Mouse (Mus musculus): ENCODE results near the gene H2-T22. TPM values are rescaled to one million over a fixed set of nuclear protein-coding genes. Genes with fewer than 3 reads are reported as not detected.
"Not testable (repeated sequence)": the region's sequence is repeated elsewhere in the genome, so short reads cannot be mapped to it uniquely, and the experiment has no call there.

Gene H2-T22
- polyA plus RNA-seq, 1 experiment from 2014 or later: 6.2 TPM

- 92% methylated on average over 5 of the region's 5 CpGs for WGBS
- ATAC-seq (no peak), DNase-seq (ENCODE audit: low spot score) (no peak)
- Histone ChIP-seq H3K27ac (ENCODE audit: low read depth, low read length) (no peak overlapping the region), H3K4me1 (ENCODE audit: control insufficient read depth, insufficient read depth, low read length) (no peaks in the 10 kb centered on the region), H3K9me3 (replicated peaks; ENCODE audit: control insufficient read depth, low read length) (no peaks in the 10 kb centered on the region), H3K4me2 (ENCODE audit: low read length) (no peak overlapping the region), H3K4me3 (ENCODE audit: low read depth, low read length) (no peak overlapping the region), H3K36me3 (ENCODE audit: control insufficient read depth, insufficient read depth, low read length) (peaks cover 12% of the 10 kb centered on the region), H3K27me3 (replicated peaks; ENCODE audit: control insufficient read depth, insufficient read depth, low read length) (no peaks in the 10 kb centered on the region), H3K9ac (ENCODE audit: low read length) (no peak overlapping the region)
Measured at GRCm38 (mm10) chr17:36014977-36015376, 27.6 kb downstream of the H2-T22 start.

DNA sequence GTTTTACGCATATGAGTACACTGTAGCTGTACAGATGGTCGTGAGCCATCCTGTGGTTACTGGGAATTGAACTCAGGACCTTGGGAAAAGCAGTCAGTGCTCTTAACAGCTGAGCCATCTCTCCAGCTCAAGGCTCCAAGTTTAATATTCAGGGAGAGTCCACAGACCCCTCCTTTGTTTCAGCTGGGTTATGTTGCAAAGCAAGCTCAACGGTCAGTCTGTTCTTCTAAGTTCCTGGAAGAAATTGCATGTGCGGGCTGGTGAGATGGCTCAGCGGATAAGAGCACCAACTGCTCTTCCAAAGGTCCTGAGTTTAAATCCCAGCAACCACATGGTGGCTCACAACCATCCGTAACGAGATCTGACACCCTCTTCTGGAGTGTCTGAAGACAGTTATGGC lies 38.1 kb downstream of the H2-T22 start:
- not testable (repeated sequence) for H3K27me3 ChIP-seq (replicated peaks; ENCODE audit: control insufficient read depth, insufficient read depth, low read length); H3K27ac ChIP-seq (ENCODE audit: low read depth, low read length); ATAC-seq; H3K4me1 ChIP-seq (ENCODE audit: control insufficient read depth, insufficient read depth, low read length); DNase-seq (ENCODE audit: low spot score); H3K4me3 ChIP-seq (ENCODE audit: low read depth, low read length); H3K36me3 ChIP-seq (ENCODE audit: control insufficient read depth, insufficient read depth, low read length); H3K9ac ChIP-seq (ENCODE audit: low read length); H3K9me3 ChIP-seq (replicated peaks; ENCODE audit: control insufficient read depth, low read length); H3K4me2 ChIP-seq (ENCODE audit: low read length)
- WGBS: 92% methylated on average over 7 of the region's 7 CpGs

DNA sequence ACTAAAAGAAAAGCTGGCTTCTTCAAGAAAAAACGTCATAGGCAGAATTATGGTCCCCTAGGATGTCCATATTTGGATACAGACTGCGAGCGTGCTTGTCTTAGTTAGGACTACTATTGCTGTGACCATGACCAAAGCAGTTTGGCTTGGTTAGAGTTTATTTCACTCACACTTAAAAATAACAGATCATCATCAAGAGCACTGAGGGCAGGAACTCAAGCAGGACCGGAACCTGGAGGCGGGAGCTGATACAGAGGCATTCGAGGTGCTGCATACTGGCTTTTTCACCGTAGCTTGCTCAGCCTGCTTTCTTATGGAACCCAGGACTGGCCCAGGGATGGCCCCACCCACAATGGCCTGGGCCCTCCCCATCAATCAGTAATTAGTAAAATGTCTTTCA lies 39.2 kb downstream of the H2-T22 start:
- 0 out of 2 replicates have a peak, but pooled peaks cover 2% of the 10 kb centered on the region for H3K36me3 ChIP-seq (ENCODE audit: control insufficient read depth, insufficient read depth, low read length)

DNA sequence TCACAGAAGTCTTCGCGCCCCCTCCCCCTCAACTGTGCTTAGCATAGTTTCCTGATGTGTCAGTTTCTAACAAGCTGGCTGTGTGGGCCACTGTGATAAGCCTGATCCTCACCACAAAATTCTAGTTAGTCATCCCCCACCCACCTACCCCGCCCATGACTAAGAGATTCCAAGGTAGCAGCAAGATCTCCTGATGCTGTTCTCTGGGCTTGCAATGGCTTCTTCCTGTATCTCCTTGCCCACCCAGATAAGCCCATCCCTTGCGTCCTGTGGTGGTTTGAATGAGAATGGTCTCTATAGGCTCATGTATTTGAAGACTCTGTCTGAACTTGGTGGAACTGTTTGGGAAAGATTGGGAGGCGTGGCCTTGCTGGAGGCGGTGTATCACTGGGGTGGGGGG lies 40.6 kb downstream of the H2-T22 start:
- Histone ChIP-seq H3K4me3 (ENCODE audit: low read depth, low read length) (no peak overlapping the region), H3K9ac (ENCODE audit: low read length) (no peak overlapping the region), H3K4me1 (ENCODE audit: control insufficient read depth, insufficient read depth, low read length) (no peaks in the 10 kb centered on the region), H3K36me3 (ENCODE audit: control insufficient read depth, insufficient read depth, low read length) (0 out of 2 replicates have a peak, but pooled peaks cover 2% of the 10 kb centered on the region), H3K4me2 (ENCODE audit: low read length) (no peak overlapping the region), H3K9me3 (replicated peaks; ENCODE audit: control insufficient read depth, low read length) (no peaks in the 10 kb centered on the region), H3K27me3 (replicated peaks; ENCODE audit: control insufficient read depth, insufficient read depth, low read length) (no peaks in the 10 kb centered on the region), H3K27ac (ENCODE audit: low read depth, low read length) (no peak overlapping the region)
- WGBS: 96% methylated on average over 6 of the region's 6 CpGs
- no peak for ATAC-seq
- no peak for DNase-seq (ENCODE audit: low spot score)

More for the DNA sequence above, 39.2 kb downstream of the H2-T22 start:
- 94% methylated on average over 7 of the region's 7 CpGs for WGBS
- Histone ChIP-seq H3K9me3 (replicated peaks; ENCODE audit: control insufficient read depth, low read length) (no peaks in the 10 kb centered on the region), H3K27me3 (replicated peaks; ENCODE audit: control insufficient read depth, insufficient read depth, low read length) (no peaks in the 10 kb centered on the region), H3K27ac (ENCODE audit: low read depth, low read length) (no peak overlapping the region), H3K4me2 (ENCODE audit: low read length) (no peak overlapping the region), H3K4me1 (ENCODE audit: control insufficient read depth, insufficient read depth, low read length) (no peaks in the 10 kb centered on the region), H3K9ac (ENCODE audit: low read length) (no peak overlapping the region), H3K4me3 (ENCODE audit: low read depth, low read length) (no peak overlapping the region)
- no peak for ATAC-seq
- DNase-seq (ENCODE audit: low spot score): no peak

GRCm38 (mm10) chr17:36001121-36001897 lies 41.2 kb downstream of the H2-T22 start:
- no peak overlapping the region for H3K4me3 ChIP-seq (ENCODE audit: low read depth, low read length)
- no peak overlapping the region for H3K9ac ChIP-seq (ENCODE audit: low read length)
- no peak overlapping the region for H3K4me2 ChIP-seq (ENCODE audit: low read length)
- ATAC-seq (no peak), DNase-seq (ENCODE audit: low spot score) (no peak)
- no peaks in the 10 kb centered on the region for H3K4me1 ChIP-seq (ENCODE audit: control insufficient read depth, insufficient read depth, low read length)
- no peaks in the 10 kb centered on the region for H3K36me3 ChIP-seq (ENCODE audit: control insufficient read depth, insufficient read depth, low read length)
- H3K9me3 ChIP-seq (replicated peaks; ENCODE audit: control insufficient read depth, low read length): no peaks in the 10 kb centered on the region
- no peak overlapping the region for H3K27ac ChIP-seq (ENCODE audit: low read depth, low read length)
- no peaks in the 10 kb centered on the region for H3K27me3 ChIP-seq (replicated peaks; ENCODE audit: control insufficient read depth, insufficient read depth, low read length)
- 95% methylated on average over 12 of the region's 12 CpGs for WGBS

DNA sequence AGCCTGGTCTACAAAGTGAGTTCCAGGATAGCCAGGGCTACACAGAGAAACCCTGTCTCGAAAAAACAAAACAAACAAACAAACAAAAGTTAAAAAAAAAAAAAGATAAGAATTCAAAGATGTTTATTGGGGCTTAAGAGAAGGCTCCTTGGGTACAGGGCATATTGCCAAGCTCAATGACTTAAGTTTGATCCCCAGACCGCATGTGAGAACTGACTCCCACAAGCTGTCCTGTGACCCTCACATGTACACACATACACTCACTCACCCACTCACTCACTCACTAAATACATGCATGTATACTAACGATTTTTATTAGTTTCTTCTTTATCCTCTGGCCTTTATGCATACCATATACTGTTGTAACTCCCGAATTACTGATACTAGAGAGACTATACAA lies 42.2 kb downstream of the H2-T22 start:
- Histone ChIP-seq H3K27ac (ENCODE audit: low read depth, low read length) (no peak overlapping the region), H3K27me3 (replicated peaks; ENCODE audit: control insufficient read depth, insufficient read depth, low read length) (no peaks in the 10 kb centered on the region), H3K9ac (ENCODE audit: low read length) (no peak overlapping the region), H3K4me3 (ENCODE audit: low read depth, low read length) (no peak overlapping the region), H3K9me3 (replicated peaks; ENCODE audit: control insufficient read depth, low read length) (no peaks in the 10 kb centered on the region), H3K36me3 (ENCODE audit: control insufficient read depth, insufficient read depth, low read length) (no peaks in the 10 kb centered on the region), H3K4me1 (ENCODE audit: control insufficient read depth, insufficient read depth, low read length) (peaks cover 3% of the 10 kb centered on the region), H3K4me2 (ENCODE audit: low read length) (no peak overlapping the region)
- DNase-seq (ENCODE audit: low spot score): no peak
- 88% methylated on average over 4 of the region's 4 CpGs for WGBS
- ATAC-seq: no peak

GRCm38 (mm10) chr17:35999356-35999755 lies 43.2 kb downstream of the H2-T22 start:
- H3K4me3 ChIP-seq (ENCODE audit: low read depth, low read length): no peak overlapping the region
- H3K9ac ChIP-seq (ENCODE audit: low read length): no peak overlapping the region
- WGBS: 89% methylated on average over 7 of the region's 7 CpGs
- DNase-seq (ENCODE audit: low spot score) (no peak), ATAC-seq (no peak)
- peaks cover 4% of the 10 kb centered on the region for H3K4me1 ChIP-seq (ENCODE audit: control insufficient read depth, insufficient read depth, low read length)
- H3K4me2 ChIP-seq (ENCODE audit: low read length): no peak overlapping the region
- H3K36me3 ChIP-seq (ENCODE audit: control insufficient read depth, insufficient read depth, low read length): no peaks in the 10 kb centered on the region
- H3K27ac ChIP-seq (ENCODE audit: low read depth, low read length): no peak overlapping the region
- H3K9me3 ChIP-seq (replicated peaks; ENCODE audit: control insufficient read depth, low read length): no peaks in the 10 kb centered on the region
- H3K27me3 ChIP-seq (replicated peaks; ENCODE audit: control insufficient read depth, insufficient read depth, low read length): no peaks in the 10 kb centered on the region

DNA sequence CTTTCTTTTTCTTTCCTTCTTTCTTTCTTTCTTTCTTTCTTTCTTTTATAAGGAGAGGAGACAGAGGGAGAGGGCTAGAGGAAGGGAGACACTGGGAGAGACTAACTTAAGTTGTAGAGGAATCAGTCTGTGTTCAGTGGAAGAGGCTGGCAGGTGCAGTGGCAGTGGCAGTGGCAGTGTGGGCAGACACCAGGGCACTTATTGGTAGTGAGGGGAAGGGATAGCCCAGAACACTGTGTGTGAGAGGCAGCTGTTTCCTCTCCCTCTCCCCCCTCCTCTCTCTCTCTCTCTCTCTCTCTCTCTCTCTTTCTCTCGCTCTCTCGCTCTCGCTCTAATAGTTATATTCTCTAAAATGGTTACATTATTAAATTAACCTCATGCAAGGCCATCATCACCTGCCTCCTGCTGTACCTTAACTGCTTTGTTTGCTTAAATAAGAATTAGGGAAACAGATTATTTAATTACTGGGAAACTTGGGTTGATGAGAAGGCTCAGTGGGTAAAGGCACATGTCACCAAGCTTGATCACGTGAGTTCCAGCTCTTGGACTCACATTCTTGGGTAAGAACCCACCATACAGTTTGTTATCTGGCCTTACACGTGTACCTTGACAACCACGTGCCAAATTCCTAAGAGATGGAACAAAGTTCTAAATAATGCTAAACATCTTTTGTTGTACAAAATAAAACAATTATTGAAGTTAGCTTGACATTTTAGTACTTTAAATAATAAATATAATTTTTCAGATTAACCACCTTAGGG lies 43.8 kb downstream of the H2-T22 start:
- Histone ChIP-seq H3K9ac (ENCODE audit: low read length) (no peak overlapping the region), H3K4me1 (ENCODE audit: control insufficient read depth, insufficient read depth, low read length) (peaks cover 4% of the 10 kb centered on the region), H3K36me3 (ENCODE audit: control insufficient read depth, insufficient read depth, low read length) (no peaks in the 10 kb centered on the region), H3K4me3 (ENCODE audit: low read depth, low read length) (no peak overlapping the region), H3K27me3 (replicated peaks; ENCODE audit: control insufficient read depth, insufficient read depth, low read length) (no peaks in the 10 kb centered on the region), H3K27ac (ENCODE audit: low read depth, low read length) (no peak overlapping the region), H3K4me2 (ENCODE audit: low read length) (no peak overlapping the region), H3K9me3 (replicated peaks; ENCODE audit: control insufficient read depth, low read length) (no peaks in the 10 kb centered on the region)
- DNase-seq (ENCODE audit: low spot score) (no peak), ATAC-seq (no peak)
- WGBS: 87% methylated on average over 6 of the region's 6 CpGs
